Mouse (Mus musculus): ENCODE results near the gene Zfp62. TPM values are rescaled to one million over a fixed set of nuclear protein-coding genes. Genes with fewer than 3 reads are reported as not detected.
A peak's percentile ranks its signal among the peaks of the same experiment; 100 is the strongest.

Zfp62 gene
- total RNA-seq, 1 experiment, result 25.2 TPM

DNA sequence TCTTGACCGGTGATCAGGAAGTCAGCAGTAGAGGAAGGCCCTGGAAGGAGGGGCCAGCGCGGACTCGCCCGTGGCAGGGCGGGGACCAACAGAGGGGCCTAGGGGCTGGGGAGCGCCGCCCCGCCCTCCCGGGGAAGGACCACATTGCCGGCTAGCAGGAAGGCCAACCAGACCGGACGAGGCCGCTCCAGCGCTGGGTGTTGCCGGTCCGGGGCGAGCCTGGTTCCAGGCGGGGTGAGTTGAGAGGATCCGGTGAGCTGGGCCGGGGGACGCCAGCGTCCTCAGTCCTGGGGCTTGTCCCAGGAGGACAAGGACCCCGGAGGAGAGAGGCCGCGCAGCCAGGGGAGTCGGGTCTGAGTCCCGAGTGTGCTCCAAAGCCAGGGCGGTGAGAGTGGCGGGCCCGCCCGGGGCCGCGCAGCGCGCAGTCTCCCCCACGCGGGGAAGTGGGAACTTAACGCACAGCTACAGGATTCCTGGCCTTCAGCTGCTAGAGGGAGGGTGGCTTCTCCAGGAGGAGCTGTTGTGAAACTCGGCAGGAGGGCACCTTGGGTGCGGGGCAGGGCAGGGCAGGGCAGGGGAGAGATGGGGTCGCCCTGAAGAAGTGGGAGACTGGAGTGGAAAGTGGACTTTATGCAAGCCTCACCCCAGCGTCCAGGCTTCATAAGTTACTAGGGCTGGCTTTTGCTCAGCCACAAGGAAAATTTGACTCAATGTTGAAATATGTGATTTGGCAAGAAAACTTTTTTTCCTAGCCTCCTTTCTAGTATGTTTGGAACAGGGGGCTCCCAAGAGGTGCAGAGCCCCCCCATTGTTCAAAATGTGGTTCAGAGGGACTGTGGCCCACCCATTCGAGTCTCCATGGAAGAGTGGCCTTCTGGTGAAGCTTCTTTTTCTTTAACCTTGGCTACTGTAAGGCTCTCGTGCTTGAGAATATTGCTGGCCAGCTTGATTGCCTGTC is 47.6 kb downstream of the Zfp62 start:
- no peak for DNase-seq (ENCODE audit: low read depth, low spot score)
- no peak overlapping the region for H3K27ac ChIP-seq (ENCODE audit: insufficient read depth, low read depth, low read length, poor library complexity, severe bottlenecking)
- H3K9ac ChIP-seq (ENCODE audit: insufficient read depth, low read depth, low read length, poor library complexity, severe bottlenecking), result peak overlapping the region; percentile 81
- peaks cover 2% of the 10 kb centered on the region; the same call in 1 of the 2 replicates for H3K36me3 ChIP-seq (ENCODE audit: control insufficient read depth, insufficient read depth, low read length, poor library complexity, severe bottlenecking)
- in situ Hi-C loops (cut with MboI; ENCODE audit: low sequenced_read_pairs in 2 of 2, unreplicated experiment in 2 of 2), result loop anchor here in 1 of 2 experiments (25.0 kb wide), 1 partner anchor 388 kb away; the partner anchor contains the start of gene Irgm1
- H3K4me1 ChIP-seq (ENCODE audit: control insufficient read depth in 2 of 2, insufficient read depth in 2 of 2, low read length in 2 of 2, poor library complexity in 1 of 2), result peaks cover 4 to 9% of the 10 kb centered on the region in 2 experiments
- no peak for TF ChIP-seq HCFC1 (IDR thresholded peaks at IDR 0.05; ENCODE audit: borderline replicate concordance, insufficient read depth, low read length)
- TF ChIP-seq CHD2 (IDR thresholded peaks at IDR 0.05; ENCODE audit: low read depth, low read length), result no peak
- TF ChIP-seq ZC3H11A (IDR thresholded peaks at IDR 0.05; ENCODE audit: borderline replicate concordance, low read depth, low read length), result no peak
- peak overlapping the region; percentile 73 to 75 for H3K4me3 ChIP-seq (ENCODE audit: insufficient read depth in 1 of 2, low read depth in 1 of 2, low read length in 2 of 2, poor library complexity in 1 of 2, severe bottlenecking in 1 of 2)
- no peaks in the 10 kb centered on the region for H3K9me3 ChIP-seq (ENCODE audit: control insufficient read depth, insufficient read depth, low read depth, low read length)

DNA sequence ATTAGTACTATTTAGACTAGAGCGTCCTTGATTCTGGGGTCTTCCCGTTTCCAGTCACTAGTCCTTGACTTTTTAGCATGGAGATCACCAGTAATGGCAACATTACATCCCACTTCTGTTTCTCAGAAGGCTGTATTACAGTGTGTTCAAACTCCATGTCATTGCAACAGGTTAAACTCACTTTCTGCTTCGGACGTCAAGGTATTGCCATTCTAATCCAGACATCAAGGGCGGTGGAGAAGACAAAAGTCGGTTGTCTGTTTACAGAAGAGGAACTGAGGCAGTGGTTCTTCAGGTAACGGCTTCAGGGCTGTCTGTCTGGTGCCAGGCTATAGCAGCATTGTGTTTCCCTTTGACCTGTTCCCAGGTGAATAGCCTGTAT is 48.3 kb downstream of the Zfp62 start:
- Histone ChIP-seq H3K9ac (ENCODE audit: insufficient read depth, low read depth, low read length, poor library complexity, severe bottlenecking) (no peak overlapping the region), H3K4me3 (ENCODE audit: insufficient read depth in 1 of 2, low read depth in 1 of 2, low read length in 2 of 2, poor library complexity in 1 of 2, severe bottlenecking in 1 of 2) (no peak overlapping the region), H3K27ac (ENCODE audit: insufficient read depth, low read depth, low read length, poor library complexity, severe bottlenecking) (no peak overlapping the region), H3K4me1 (ENCODE audit: control insufficient read depth in 2 of 2, insufficient read depth in 2 of 2, low read length in 2 of 2, poor library complexity in 1 of 2) (peaks cover 2 to 9% of the 10 kb centered on the region in 2 experiments), H3K9me3 (ENCODE audit: control insufficient read depth, insufficient read depth, low read depth, low read length) (no peaks in the 10 kb centered on the region), H3K36me3 (ENCODE audit: control insufficient read depth, insufficient read depth, low read length, poor library complexity, severe bottlenecking) (peaks cover 2% of the 10 kb centered on the region; the same call in 1 of the 2 replicates)
- in situ Hi-C loops (cut with MboI; ENCODE audit: low sequenced_read_pairs in 2 of 2, unreplicated experiment in 2 of 2), result loop anchor here in 1 of 2 experiments (25.0 kb wide), 1 partner anchor 389 kb away; the partner anchor contains the start of gene Irgm1
- TF ChIP-seq CHD2 (IDR thresholded peaks at IDR 0.05; ENCODE audit: low read depth, low read length), result no peak
- no peak for TF ChIP-seq ZC3H11A (IDR thresholded peaks at IDR 0.05; ENCODE audit: borderline replicate concordance, low read depth, low read length)
- no peak for TF ChIP-seq ZNF384 (IDR thresholded peaks at IDR 0.05; ENCODE audit: low read depth, low read length)
- TF ChIP-seq HCFC1 (IDR thresholded peaks at IDR 0.05; ENCODE audit: borderline replicate concordance, insufficient read depth, low read length), result no peak
- TF ChIP-seq MAFK (IDR thresholded peaks at IDR 0.05; ENCODE audit: insufficient read depth, low read depth, low read length), result no peak
- no peak for DNase-seq (ENCODE audit: low read depth, low spot score)

- Histone ChIP-seq H3K4me3 (ENCODE audit: insufficient read depth in 1 of 2, low read depth in 1 of 2, low read length in 2 of 2, poor library complexity in 1 of 2, severe bottlenecking in 1 of 2) (no peak overlapping the region), H3K4me1 (ENCODE audit: control insufficient read depth in 2 of 2, insufficient read depth in 2 of 2, low read length in 2 of 2, poor library complexity in 1 of 2) (peaks cover 2 to 8% of the 10 kb centered on the region in 2 experiments), H3K27ac (ENCODE audit: insufficient read depth, low read depth, low read length, poor library complexity, severe bottlenecking) (no peak overlapping the region), H3K9me3 (ENCODE audit: control insufficient read depth, insufficient read depth, low read depth, low read length) (no peaks in the 10 kb centered on the region), H3K36me3 (ENCODE audit: control insufficient read depth, insufficient read depth, low read length, poor library complexity, severe bottlenecking) (peaks cover 2% of the 10 kb centered on the region; the same call in 1 of the 2 replicates), H3K9ac (ENCODE audit: insufficient read depth, low read depth, low read length, poor library complexity, severe bottlenecking) (no peak overlapping the region)
- TF ChIP-seq CHD2 (IDR thresholded peaks at IDR 0.05; ENCODE audit: low read depth, low read length), result no peak
- no peak for TF ChIP-seq ZC3H11A (IDR thresholded peaks at IDR 0.05; ENCODE audit: borderline replicate concordance, low read depth, low read length)
- no peak for TF ChIP-seq HCFC1 (IDR thresholded peaks at IDR 0.05; ENCODE audit: borderline replicate concordance, insufficient read depth, low read length)
- no peak for TF ChIP-seq MAFK (IDR thresholded peaks at IDR 0.05; ENCODE audit: insufficient read depth, low read depth, low read length)
- TF ChIP-seq ZNF384 (IDR thresholded peaks at IDR 0.05; ENCODE audit: low read depth, low read length), result no peak
- no peak for DNase-seq (ENCODE audit: low read depth, low spot score)
- in situ Hi-C loops (cut with MboI; ENCODE audit: low sequenced_read_pairs in 2 of 2, unreplicated experiment in 2 of 2), result loop anchor here in 1 of 2 experiments (25.0 kb wide), 1 partner anchor 390 kb away; the partner anchor contains the start of gene Irgm1
These were observed 49.0 kb downstream of the Zfp62 start for GRCm38 (mm10) chr11:49252048-49252447.

- H3K27ac ChIP-seq (ENCODE audit: insufficient read depth, low read depth, low read length, poor library complexity, severe bottlenecking), result no peak overlapping the region
- peaks cover 2 to 6% of the 10 kb centered on the region in 2 experiments for H3K4me1 ChIP-seq (ENCODE audit: control insufficient read depth in 2 of 2, insufficient read depth in 2 of 2, low read length in 2 of 2, poor library complexity in 1 of 2)
- in situ Hi-C loops (cut with MboI; ENCODE audit: low sequenced_read_pairs in 2 of 2, unreplicated experiment in 2 of 2), result loop anchor here in 1 of 2 experiments (25.0 kb wide), 1 partner anchor 391 kb away; the partner anchor contains the start of gene Irgm1
- H3K36me3 ChIP-seq (ENCODE audit: control insufficient read depth, insufficient read depth, low read length, poor library complexity, severe bottlenecking), result peaks cover 2% of the 10 kb centered on the region; the same call in 1 of the 2 replicates
- H3K9ac ChIP-seq (ENCODE audit: insufficient read depth, low read depth, low read length, poor library complexity, severe bottlenecking), result no peak overlapping the region
- TF ChIP-seq ZC3H11A (IDR thresholded peaks at IDR 0.05; ENCODE audit: borderline replicate concordance, low read depth, low read length) (no peak), ZNF384 (IDR thresholded peaks at IDR 0.05; ENCODE audit: low read depth, low read length) (no peak), CHD2 (IDR thresholded peaks at IDR 0.05; ENCODE audit: low read depth, low read length) (no peak), MAFK (IDR thresholded peaks at IDR 0.05; ENCODE audit: insufficient read depth, low read depth, low read length) (no peak), HCFC1 (IDR thresholded peaks at IDR 0.05; ENCODE audit: borderline replicate concordance, insufficient read depth, low read length) (no peak)
- H3K9me3 ChIP-seq (ENCODE audit: control insufficient read depth, insufficient read depth, low read depth, low read length), result no peaks in the 10 kb centered on the region
- DNase-seq (ENCODE audit: low read depth, low spot score), result no peak
- H3K4me3 ChIP-seq (ENCODE audit: insufficient read depth in 1 of 2, low read depth in 1 of 2, low read length in 2 of 2, poor library complexity in 1 of 2, severe bottlenecking in 1 of 2), result no peak overlapping the region
These were observed 49.9 kb downstream of the Zfp62 start for GRCm38 (mm10) chr11:49253035-49253434.

Data from ES-E14 (cell line).